Mouse (Mus musculus): ENCODE results near the gene Mlkl.
A peak's percentile ranks its signal among the peaks of the same experiment; 100 is the strongest.

Mlkl gene

GRCm38 (mm10) chr8:111337890-111338347 lies at the start of gene Mlkl:
Gene Mlkl (minus strand): TSS chr8:111338177.
- peak; percentile 69 to 92 for DNase-seq (ENCODE audit: inconsistent age in 2 of 2, low spot score in 1 of 2)

DNA sequence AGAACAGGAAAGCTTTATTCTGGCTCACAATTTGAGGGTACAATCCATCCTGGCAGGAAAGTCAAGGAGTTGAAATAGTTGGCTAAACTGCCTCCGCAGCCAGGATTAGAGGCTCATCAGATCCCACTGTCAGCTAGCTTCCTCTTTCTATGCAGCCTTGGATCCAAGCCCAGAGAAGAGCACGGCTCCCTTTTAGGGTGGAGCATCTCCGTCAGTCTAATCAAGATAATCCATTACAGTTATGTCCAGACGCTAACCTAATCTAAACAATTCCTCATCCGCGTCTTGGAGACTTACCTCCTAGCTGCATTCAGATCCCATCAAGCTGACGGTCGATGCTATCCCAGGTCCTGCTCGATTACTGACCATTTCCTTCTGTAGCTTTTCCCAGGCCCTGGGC lies 47.9 kb upstream of the Mlkl start:
- DNase-seq (ENCODE audit: inconsistent age in 2 of 2, low spot score in 1 of 2) = peak in 1 of 2 experiments; percentile 50

DNA sequence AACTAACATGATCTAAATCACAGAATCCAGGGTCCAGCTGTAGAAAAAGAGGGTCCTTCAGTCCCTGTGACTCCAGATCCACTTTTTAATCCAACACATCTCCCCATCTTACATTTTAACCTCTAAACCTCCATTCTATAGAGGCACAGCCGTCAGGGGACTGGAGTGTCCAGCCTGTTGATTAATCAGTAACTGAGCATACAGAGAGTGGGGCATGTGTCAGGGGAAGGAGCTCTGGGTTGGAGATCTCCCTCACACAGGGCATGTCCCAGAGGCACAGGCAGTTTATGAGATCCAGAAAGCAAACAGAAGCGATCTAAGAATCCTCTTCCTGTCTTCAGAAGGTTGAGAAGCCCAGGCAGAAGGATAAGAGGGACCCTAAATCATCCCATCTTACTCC lies 46.7 kb upstream of the Mlkl start:
- no peak for DNase-seq (ENCODE audit: inconsistent age in 2 of 2, low spot score in 1 of 2)

GRCm38 (mm10) chr8:111375192-111375591 lies 37.2 kb upstream of the Mlkl start:
- DNase-seq (ENCODE audit: inconsistent age in 2 of 2, low spot score in 1 of 2) = no peak

DNA sequence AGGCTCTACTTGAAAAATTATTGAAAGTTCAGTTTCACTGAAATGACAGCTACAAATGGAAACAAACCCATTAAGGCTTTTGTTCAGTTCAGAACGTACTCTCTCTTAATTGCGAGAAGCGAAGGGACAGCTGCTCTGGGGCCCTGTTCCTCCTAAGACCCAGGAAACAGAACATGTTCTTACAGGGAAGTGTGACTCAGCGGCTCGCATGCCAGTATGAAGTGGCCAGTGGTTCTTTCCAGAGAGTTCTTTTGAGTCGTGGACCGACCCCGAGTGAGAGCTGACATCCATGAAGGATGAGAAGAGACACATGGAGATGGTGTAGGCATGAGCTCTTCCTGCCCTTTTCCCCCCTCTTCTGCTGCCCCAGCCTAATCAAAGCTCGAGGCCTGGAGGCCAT lies 31.7 kb upstream of the Mlkl start:
- no peak for DNase-seq (ENCODE audit: inconsistent age in 2 of 2, low spot score in 1 of 2)

DNA sequence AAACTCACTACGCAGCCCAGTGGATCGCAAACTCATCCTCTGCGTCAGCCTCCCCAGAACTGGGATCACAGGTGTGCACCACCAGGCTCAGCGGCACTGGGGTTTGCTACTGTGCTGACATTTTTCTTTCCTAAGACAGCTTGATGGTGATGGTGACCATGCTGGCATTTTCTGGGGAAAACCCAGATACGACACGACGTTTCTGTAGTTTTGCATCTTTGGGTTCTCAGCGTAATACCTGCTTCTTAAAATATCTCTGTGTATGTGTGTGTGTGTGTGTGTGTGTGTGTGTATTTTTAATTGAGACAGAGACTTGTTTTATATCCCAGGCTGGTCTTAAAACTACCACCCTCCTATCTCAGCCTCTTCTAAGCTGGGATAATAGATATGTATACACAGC lies 29.4 kb upstream of the Mlkl start:
- DNase-seq (ENCODE audit: inconsistent age in 2 of 2, low spot score in 1 of 2) = no peak

- DNase-seq (ENCODE audit: inconsistent age in 2 of 2, low spot score in 1 of 2) = peak; percentile 19 to 65
Observed at GRCm38 (mm10) chr8:111366610-111367234, 28.7 kb upstream of the Mlkl start.

- no peak for DNase-seq (ENCODE audit: inconsistent age in 2 of 2, low spot score in 1 of 2)
Observed at GRCm38 (mm10) chr8:111363489-111363888, 25.5 kb upstream of the Mlkl start.

- DNase-seq (ENCODE audit: inconsistent age in 2 of 2, low spot score in 1 of 2) = no peak
Observed at GRCm38 (mm10) chr8:111360579-111361209, 22.7 kb upstream of the Mlkl start.

GRCm38 (mm10) chr8:111359936-111360335 lies 22.0 kb upstream of the Mlkl start:
- DNase-seq (ENCODE audit: inconsistent age in 2 of 2, low spot score in 1 of 2) = no peak

DNA sequence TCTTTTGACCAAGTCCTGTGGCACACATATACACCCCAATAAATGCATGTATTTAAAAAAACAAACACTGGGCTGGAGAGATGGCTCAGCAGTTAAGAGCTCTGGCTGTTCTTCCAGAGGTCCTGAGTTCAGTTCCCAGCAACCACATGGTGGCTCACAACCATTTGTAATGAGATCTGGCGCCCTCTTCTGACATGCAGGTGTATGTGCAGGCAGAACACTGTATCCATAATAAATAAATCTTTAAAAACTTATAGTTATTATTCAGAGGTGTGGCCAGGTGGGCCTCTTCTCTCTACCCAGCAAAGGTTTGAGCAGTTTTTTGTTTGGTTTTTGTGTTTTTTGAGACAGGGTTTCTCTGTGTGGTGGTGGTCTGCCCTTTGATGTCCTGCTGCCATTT lies 20.9 kb upstream of the Mlkl start:
- DNase-seq (ENCODE audit: inconsistent age in 2 of 2, low spot score in 1 of 2) = no peak

- DNase-seq (ENCODE audit: inconsistent age in 2 of 2, low spot score in 1 of 2) = no peak
Observed at GRCm38 (mm10) chr8:111357433-111357832, 19.5 kb upstream of the Mlkl start.

- DNase-seq (ENCODE audit: inconsistent age in 2 of 2, low spot score in 1 of 2) = no peak
Observed at GRCm38 (mm10) chr8:111353497-111353896, 15.5 kb upstream of the Mlkl start.

DNA sequence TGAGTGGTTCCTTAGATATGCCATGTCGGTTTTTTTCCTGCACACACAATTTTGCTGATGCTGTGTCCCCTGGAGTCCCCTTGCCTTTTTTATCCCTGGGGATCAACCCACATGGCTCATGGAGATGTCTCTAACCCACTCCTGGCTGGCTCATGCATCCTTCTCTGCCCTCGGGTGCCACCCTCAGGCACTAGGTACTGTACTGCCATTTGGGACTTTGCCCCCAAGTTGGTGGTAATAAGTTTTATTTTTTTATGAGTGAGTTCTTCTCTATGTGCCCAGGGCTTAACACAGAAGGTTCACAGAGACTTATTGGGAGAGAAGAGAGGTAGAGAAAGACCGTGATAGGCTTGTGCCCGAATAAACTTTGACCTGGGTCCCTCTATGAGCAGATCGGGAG lies 14.3 kb upstream of the Mlkl start:
- no peak for DNase-seq (ENCODE audit: inconsistent age in 2 of 2, low spot score in 1 of 2)

DNA sequence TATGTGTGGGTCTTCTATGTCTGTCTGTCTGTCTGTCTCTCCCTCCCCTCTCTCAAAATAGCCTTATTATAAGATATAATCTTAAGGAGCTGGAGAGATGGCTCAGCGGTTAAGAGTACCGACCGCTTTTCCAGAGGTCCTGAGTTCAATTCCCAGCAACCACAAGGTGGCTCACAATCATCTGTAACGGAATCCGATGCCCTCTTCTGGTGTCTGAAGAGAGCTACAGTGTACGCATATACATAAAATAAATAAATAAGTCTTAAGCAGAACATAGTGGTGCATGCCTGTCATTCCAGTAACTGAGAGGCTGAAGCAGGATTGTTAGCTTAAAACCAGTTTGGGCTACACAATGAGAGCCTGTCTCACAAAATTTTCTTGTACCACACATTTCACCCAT lies 12.6 kb upstream of the Mlkl start:
- no peak for DNase-seq (ENCODE audit: inconsistent age in 2 of 2, low spot score in 1 of 2)

- DNase-seq (ENCODE audit: inconsistent age in 2 of 2, low spot score in 1 of 2) = peak; percentile 81 to 94
Observed at GRCm38 (mm10) chr8:111343225-111343624, 5.2 kb upstream of the Mlkl start.

GRCm38 (mm10) chr8:111340186-111340585 lies 2.2 kb upstream of the Mlkl start:
- peak; percentile 42 to 65 for DNase-seq (ENCODE audit: inconsistent age in 2 of 2, low spot score in 1 of 2)

GRCm38 (mm10) chr8:111338370-111339208 lies 612 bp upstream of the Mlkl start:
- peak in 1 of 2 experiments; percentile 33 for DNase-seq (ENCODE audit: inconsistent age in 2 of 2, low spot score in 1 of 2)

DNA sequence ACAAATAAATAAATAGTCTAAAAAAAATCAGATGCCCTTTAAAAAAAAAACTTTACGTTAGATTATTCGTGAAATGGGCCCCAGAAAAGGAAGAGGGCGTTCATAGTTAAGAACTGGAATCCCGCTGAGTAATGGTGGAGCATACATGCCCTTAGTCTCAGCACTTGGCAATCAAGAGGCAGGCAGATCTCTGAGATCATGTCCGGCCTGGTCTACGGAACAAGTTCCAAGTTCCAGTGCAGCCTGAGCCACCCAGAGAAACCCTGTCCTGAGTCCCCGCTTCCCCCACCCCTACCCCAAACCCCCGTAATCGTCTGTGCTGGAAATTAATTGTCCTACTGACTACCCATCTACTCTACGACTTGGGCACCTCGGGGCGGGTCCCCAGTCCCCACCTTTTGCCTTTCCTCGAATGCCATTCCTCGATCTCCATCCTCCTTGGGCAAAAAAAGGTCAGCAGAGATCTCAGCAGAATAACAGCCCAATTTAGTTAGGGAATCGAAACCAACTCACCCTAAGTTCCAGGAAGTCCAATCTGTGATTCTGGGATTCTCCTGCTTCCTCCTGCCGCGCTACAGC lies 577 bp downstream of the Mlkl start:
- peak; percentile 11 to 68 for DNase-seq (ENCODE audit: inconsistent age in 2 of 2, low spot score in 1 of 2)

GRCm38 (mm10) chr8:111336692-111337091 lies 1.3 kb downstream of the Mlkl start:
- peak in 1 of 2 experiments; percentile 43 for DNase-seq (ENCODE audit: inconsistent age in 2 of 2, low spot score in 1 of 2)

- no peak for DNase-seq (ENCODE audit: inconsistent age in 2 of 2, low spot score in 1 of 2)
Observed at GRCm38 (mm10) chr8:111325222-111325790, 12.7 kb downstream of the Mlkl start.

Measured in adrenal gland, adult (tissue).